Mouse (Mus musculus): ENCODE results near the gene Dynlt1b. TPM values are rescaled to one million over a fixed set of nuclear protein-coding genes. Genes with fewer than 3 reads are reported as not detected.
"Not testable (repeated sequence)": the region's sequence is repeated elsewhere in the genome, so short reads cannot be mapped to it uniquely, and the experiment has no call there.

Dynlt1b gene
- polyA plus RNA-seq, 1 experiment from 2014 or later: 632 TPM

- H3K4me1 ChIP-seq (replicated peaks; ENCODE audit: insufficient read depth, low read length); H3K4me2 ChIP-seq (ENCODE audit: low read length); H3K4me3 ChIP-seq (replicated peaks; ENCODE audit: low read depth, low read length); H3K36me3 ChIP-seq (ENCODE audit: insufficient read depth, low read length); ATAC-seq (replicated peaks; ENCODE audit: low FRiP score, low read depth); DNase-seq (ENCODE audit: low spot score); H3K9me3 ChIP-seq (replicated peaks; ENCODE audit: low read length); H3K27me3 ChIP-seq (ENCODE audit: insufficient read depth, low read length); H3K27ac ChIP-seq; H3K9ac ChIP-seq (ENCODE audit: low read depth, low read length): not testable (repeated sequence)
- peak; percentile 31; the same call in 1 of the 2 replicates for TF ChIP-seq CTCF (IDR thresholded peaks at IDR 0.05; ENCODE audit: low read depth)
- WGBS: 94% methylated on average over 3 of the region's 4 CpGs
Measured at GRCm38 (mm10) chr17:6432456-6432855, 2.5 kb downstream of the Dynlt1b start.

- not testable (repeated sequence) for H3K4me2 ChIP-seq (ENCODE audit: low read length); H3K27ac ChIP-seq; ATAC-seq (replicated peaks; ENCODE audit: low FRiP score, low read depth); H3K4me3 ChIP-seq (replicated peaks; ENCODE audit: low read depth, low read length); H3K36me3 ChIP-seq (ENCODE audit: insufficient read depth, low read length); H3K4me1 ChIP-seq (replicated peaks; ENCODE audit: insufficient read depth, low read length); H3K9ac ChIP-seq (ENCODE audit: low read depth, low read length); DNase-seq (ENCODE audit: low spot score); H3K27me3 ChIP-seq (ENCODE audit: insufficient read depth, low read length); H3K9me3 ChIP-seq (replicated peaks; ENCODE audit: low read length)
- WGBS: 74% methylated on average over 3 of the region's 3 CpGs
Measured at GRCm38 (mm10) chr17:6433691-6434090, 3.8 kb downstream of the Dynlt1b start.

- H3K36me3 ChIP-seq (ENCODE audit: insufficient read depth, low read length); H3K4me2 ChIP-seq (ENCODE audit: low read length); H3K27me3 ChIP-seq (ENCODE audit: insufficient read depth, low read length); H3K9me3 ChIP-seq (replicated peaks; ENCODE audit: low read length); H3K9ac ChIP-seq (ENCODE audit: low read depth, low read length); ATAC-seq (replicated peaks; ENCODE audit: low FRiP score, low read depth); H3K4me1 ChIP-seq (replicated peaks; ENCODE audit: insufficient read depth, low read length); H3K27ac ChIP-seq; DNase-seq (ENCODE audit: low spot score); H3K4me3 ChIP-seq (replicated peaks; ENCODE audit: low read depth, low read length): not testable (repeated sequence)
- 76% methylated on average over 6 of the region's 6 CpGs for WGBS
Measured at GRCm38 (mm10) chr17:6438080-6438479, 8.2 kb downstream of the Dynlt1b start.

GRCm38 (mm10) chr17:6439913-6440312 is 10.0 kb downstream of the Dynlt1b start:
- not testable (repeated sequence) for H3K4me1 ChIP-seq (replicated peaks; ENCODE audit: insufficient read depth, low read length); H3K9ac ChIP-seq (ENCODE audit: low read depth, low read length); ATAC-seq (replicated peaks; ENCODE audit: low FRiP score, low read depth); H3K9me3 ChIP-seq (replicated peaks; ENCODE audit: low read length); H3K36me3 ChIP-seq (ENCODE audit: insufficient read depth, low read length); H3K27me3 ChIP-seq (ENCODE audit: insufficient read depth, low read length); H3K4me3 ChIP-seq (replicated peaks; ENCODE audit: low read depth, low read length); H3K4me2 ChIP-seq (ENCODE audit: low read length); DNase-seq (ENCODE audit: low spot score); H3K27ac ChIP-seq
- 94% methylated on average over 9 of the region's 13 CpGs for WGBS

- H3K4me2 ChIP-seq (ENCODE audit: low read length); ATAC-seq (replicated peaks; ENCODE audit: low FRiP score, low read depth); H3K27ac ChIP-seq; H3K9ac ChIP-seq (ENCODE audit: low read depth, low read length); H3K4me1 ChIP-seq (replicated peaks; ENCODE audit: insufficient read depth, low read length); H3K4me3 ChIP-seq (replicated peaks; ENCODE audit: low read depth, low read length); H3K27me3 ChIP-seq (ENCODE audit: insufficient read depth, low read length); H3K36me3 ChIP-seq (ENCODE audit: insufficient read depth, low read length); H3K9me3 ChIP-seq (replicated peaks; ENCODE audit: low read length); DNase-seq (ENCODE audit: low spot score): not testable (repeated sequence)
- 91% methylated on average over 13 of the region's 13 CpGs for WGBS
Measured at GRCm38 (mm10) chr17:6440493-6441077, 10.7 kb downstream of the Dynlt1b start.

- not testable (repeated sequence) for H3K4me1 ChIP-seq (replicated peaks; ENCODE audit: insufficient read depth, low read length); ATAC-seq (replicated peaks; ENCODE audit: low FRiP score, low read depth); H3K4me3 ChIP-seq (replicated peaks; ENCODE audit: low read depth, low read length); H3K9ac ChIP-seq (ENCODE audit: low read depth, low read length); H3K27me3 ChIP-seq (ENCODE audit: insufficient read depth, low read length); H3K27ac ChIP-seq; H3K4me2 ChIP-seq (ENCODE audit: low read length); H3K9me3 ChIP-seq (replicated peaks; ENCODE audit: low read length); DNase-seq (ENCODE audit: low spot score); H3K36me3 ChIP-seq (ENCODE audit: insufficient read depth, low read length)
- 98% methylated on average over 5 of the region's 5 CpGs for WGBS
Measured at GRCm38 (mm10) chr17:6441254-6441653, 11.3 kb downstream of the Dynlt1b start.

- not testable (repeated sequence) for H3K27ac ChIP-seq; H3K9me3 ChIP-seq (replicated peaks; ENCODE audit: low read length); H3K36me3 ChIP-seq (ENCODE audit: insufficient read depth, low read length); H3K4me2 ChIP-seq (ENCODE audit: low read length); ATAC-seq (replicated peaks; ENCODE audit: low FRiP score, low read depth); DNase-seq (ENCODE audit: low spot score); H3K4me1 ChIP-seq (replicated peaks; ENCODE audit: insufficient read depth, low read length); H3K9ac ChIP-seq (ENCODE audit: low read depth, low read length); H3K27me3 ChIP-seq (ENCODE audit: insufficient read depth, low read length); H3K4me3 ChIP-seq (replicated peaks; ENCODE audit: low read depth, low read length)
- 90% methylated on average over 3 of the region's 7 CpGs for WGBS
Measured at GRCm38 (mm10) chr17:6442513-6442912, 12.6 kb downstream of the Dynlt1b start.

GRCm38 (mm10) chr17:6445794-6446587 is 16.1 kb downstream of the Dynlt1b start:
- not testable (repeated sequence) for DNase-seq (ENCODE audit: low spot score); H3K9me3 ChIP-seq (replicated peaks; ENCODE audit: low read length); H3K27ac ChIP-seq; H3K4me2 ChIP-seq (ENCODE audit: low read length); H3K36me3 ChIP-seq (ENCODE audit: insufficient read depth, low read length); H3K27me3 ChIP-seq (ENCODE audit: insufficient read depth, low read length); H3K9ac ChIP-seq (ENCODE audit: low read depth, low read length); H3K4me3 ChIP-seq (replicated peaks; ENCODE audit: low read depth, low read length); H3K4me1 ChIP-seq (replicated peaks; ENCODE audit: insufficient read depth, low read length)
- peak; percentile 50; the same call in 1 of the 2 replicates for ATAC-seq (replicated peaks; ENCODE audit: low FRiP score, low read depth)
- WGBS: 53% methylated on average over 8 of the region's 16 CpGs

- not testable (repeated sequence) for H3K4me3 ChIP-seq (replicated peaks; ENCODE audit: low read depth, low read length); H3K4me1 ChIP-seq (replicated peaks; ENCODE audit: insufficient read depth, low read length); H3K9me3 ChIP-seq (replicated peaks; ENCODE audit: low read length); H3K9ac ChIP-seq (ENCODE audit: low read depth, low read length); H3K36me3 ChIP-seq (ENCODE audit: insufficient read depth, low read length); ATAC-seq (replicated peaks; ENCODE audit: low FRiP score, low read depth); H3K4me2 ChIP-seq (ENCODE audit: low read length); H3K27ac ChIP-seq; DNase-seq (ENCODE audit: low spot score); H3K27me3 ChIP-seq (ENCODE audit: insufficient read depth, low read length)
- 86% methylated on average over 8 of the region's 8 CpGs for WGBS
Measured at GRCm38 (mm10) chr17:6448293-6448692, 18.4 kb downstream of the Dynlt1b start.

All from kidney, postnatal 0 days (tissue).